Mouse (Mus musculus): ENCODE data around the gene Prr3. TPM values are rescaled to one million over a fixed set of nuclear protein-coding genes. Genes with fewer than 3 reads are reported as not detected.
"Not testable (repeated sequence)": the region's sequence is repeated elsewhere in the genome, so short reads cannot be mapped to it uniquely, and the experiment has no call there.

Prr3 gene
- total RNA-seq, 1 experiment: 13.8 TPM

DNA sequence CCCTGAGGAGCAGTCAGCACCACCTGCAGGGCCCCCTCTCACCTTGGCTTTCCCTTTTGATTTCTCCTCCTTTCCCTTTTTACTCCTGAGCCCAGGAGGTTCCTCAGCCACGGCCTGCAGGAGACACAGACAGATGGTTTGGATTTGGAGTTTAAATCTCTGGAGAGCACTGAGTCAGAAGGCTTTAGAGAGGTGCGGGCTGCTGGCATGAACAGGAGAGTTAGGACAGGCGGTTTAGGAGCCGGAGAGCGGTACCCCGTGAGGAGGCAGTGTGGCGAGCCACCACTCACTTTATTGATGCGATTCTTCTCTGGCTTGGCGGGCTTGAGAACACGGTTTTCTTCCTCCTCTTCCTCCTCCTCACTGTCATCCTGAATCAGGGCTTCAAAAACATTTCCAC, 16.8 kb downstream of the Prr3 start:
- Histone ChIP-seq H3K9me3 (ENCODE audit: control insufficient read depth, insufficient read depth, low read depth, low read length) (no peaks in the 10 kb centered on the region), H3K9ac (ENCODE audit: insufficient read depth, low read depth, low read length, poor library complexity, severe bottlenecking) (no peak overlapping the region), H3K36me3 (ENCODE audit: control insufficient read depth, insufficient read depth, low read length, poor library complexity, severe bottlenecking) (peaks cover 72% of the 10 kb centered on the region), H3K4me1 (ENCODE audit: control insufficient read depth in 2 of 2, insufficient read depth in 2 of 2, low read length in 2 of 2, poor library complexity in 1 of 2) (peaks cover 0 to 12% of the 10 kb centered on the region in 2 experiments; a peak in 1 of 4 replicates), H3K27ac (ENCODE audit: insufficient read depth, low read depth, low read length, poor library complexity, severe bottlenecking) (no peak overlapping the region), H3K4me3 (ENCODE audit: insufficient read depth in 1 of 2, low read depth in 1 of 2, low read length in 2 of 2, poor library complexity in 1 of 2, severe bottlenecking in 1 of 2) (no peak overlapping the region)
- TF ChIP-seq MAFK (IDR thresholded peaks at IDR 0.05; ENCODE audit: insufficient read depth, low read depth, low read length): no peak
- no peak for TF ChIP-seq HCFC1 (IDR thresholded peaks at IDR 0.05; ENCODE audit: borderline replicate concordance, insufficient read depth, low read length)
- no peak for TF ChIP-seq CHD2 (IDR thresholded peaks at IDR 0.05; ENCODE audit: low read depth, low read length)
- TF ChIP-seq ZNF384 (IDR thresholded peaks at IDR 0.05; ENCODE audit: low read depth, low read length): no peak
- in situ Hi-C loops (cut with MboI; ENCODE audit: low sequenced_read_pairs in 2 of 2, unreplicated experiment in 2 of 2): no loop called here
- DNase-seq (ENCODE audit: low read depth, low spot score): no peak

DNA sequence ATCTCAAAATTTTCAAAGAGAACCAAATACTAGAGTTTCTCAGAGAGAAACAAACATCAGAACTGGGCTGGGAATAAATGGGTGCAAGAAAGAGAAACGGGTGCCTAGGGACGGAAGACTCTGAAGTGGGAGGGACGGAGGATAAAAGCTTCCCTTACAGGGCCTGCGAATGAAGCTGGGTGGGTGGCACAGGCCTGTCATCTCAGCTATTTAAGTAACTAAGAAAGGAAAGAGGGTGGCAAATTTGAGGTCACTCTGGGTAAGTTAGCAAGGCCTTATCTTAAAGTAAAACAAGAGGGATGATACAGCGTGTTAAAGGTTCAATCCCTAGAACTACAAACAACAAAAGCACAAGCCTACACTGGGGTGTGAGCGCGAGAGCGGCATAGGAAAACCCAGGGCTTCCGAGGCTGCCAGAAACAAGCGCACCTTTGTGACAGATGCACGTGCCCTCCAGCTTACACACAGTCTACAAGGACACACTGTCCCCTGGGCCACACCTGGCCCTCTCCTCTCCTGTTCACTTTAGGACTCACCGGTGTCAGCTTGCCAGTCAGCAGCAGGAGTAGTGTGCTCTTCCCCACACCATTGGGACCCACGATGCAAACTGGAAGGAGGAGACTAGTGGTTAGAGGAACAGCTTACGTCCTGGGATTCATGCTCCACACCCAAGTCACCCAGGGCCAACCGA, 21.4 kb downstream of the Prr3 start:
- peaks cover 73% of the 10 kb centered on the region for H3K36me3 ChIP-seq (ENCODE audit: control insufficient read depth, insufficient read depth, low read length, poor library complexity, severe bottlenecking)
- no peaks in the 10 kb centered on the region for H3K9me3 ChIP-seq (ENCODE audit: control insufficient read depth, insufficient read depth, low read depth, low read length)
- no peak overlapping the region for H3K27ac ChIP-seq (ENCODE audit: insufficient read depth, low read depth, low read length, poor library complexity, severe bottlenecking)
- in situ Hi-C loops (cut with MboI; ENCODE audit: low sequenced_read_pairs in 2 of 2, unreplicated experiment in 2 of 2): no loop called here
- H3K4me3 ChIP-seq (ENCODE audit: insufficient read depth in 1 of 2, low read depth in 1 of 2, low read length in 2 of 2, poor library complexity in 1 of 2, severe bottlenecking in 1 of 2): no peak overlapping the region
- DNase-seq (ENCODE audit: low read depth, low spot score): no peak
- H3K4me1 ChIP-seq (ENCODE audit: control insufficient read depth in 2 of 2, insufficient read depth in 2 of 2, low read length in 2 of 2, poor library complexity in 1 of 2): peaks cover 0 to 8% of the 10 kb centered on the region in 2 experiments; a peak in 1 of 4 replicates
- H3K9ac ChIP-seq (ENCODE audit: insufficient read depth, low read depth, low read length, poor library complexity, severe bottlenecking): no peak overlapping the region
- TF ChIP-seq ZNF384 (IDR thresholded peaks at IDR 0.05; ENCODE audit: low read depth, low read length) (no peak), CHD2 (IDR thresholded peaks at IDR 0.05; ENCODE audit: low read depth, low read length) (no peak), HCFC1 (IDR thresholded peaks at IDR 0.05; ENCODE audit: borderline replicate concordance, insufficient read depth, low read length) (no peak), MAFK (IDR thresholded peaks at IDR 0.05; ENCODE audit: insufficient read depth, low read depth, low read length) (no peak), ZC3H11A (IDR thresholded peaks at IDR 0.05; ENCODE audit: borderline replicate concordance, low read depth, low read length) (no peak)

DNA sequence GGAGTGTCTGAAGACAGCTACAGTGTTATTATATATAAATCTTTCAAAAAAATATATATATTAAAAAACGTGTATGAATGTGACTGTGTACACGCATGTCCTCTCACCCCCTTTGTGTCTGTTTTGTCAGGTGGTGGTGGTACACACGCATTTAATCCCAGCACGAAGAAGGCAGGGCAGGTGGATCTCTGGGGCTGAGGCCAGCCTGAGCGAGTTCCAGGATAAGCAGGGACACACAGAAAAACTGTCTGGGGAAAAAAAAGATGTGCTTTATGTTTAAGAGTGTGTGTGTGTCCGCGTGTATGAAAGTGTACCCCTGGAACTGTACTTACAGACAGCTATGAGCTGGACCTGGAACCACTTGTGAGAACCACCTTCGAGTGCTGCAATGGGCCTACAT, 25.4 kb downstream of the Prr3 start:
- Histone ChIP-seq H3K27ac (ENCODE audit: insufficient read depth, low read depth, low read length, poor library complexity, severe bottlenecking) (no peak overlapping the region), H3K36me3 (ENCODE audit: control insufficient read depth, insufficient read depth, low read length, poor library complexity, severe bottlenecking) (peaks cover 37% of the 10 kb centered on the region), H3K4me3 (ENCODE audit: insufficient read depth in 1 of 2, low read depth in 1 of 2, low read length in 2 of 2, poor library complexity in 1 of 2, severe bottlenecking in 1 of 2) (no peak overlapping the region), H3K9ac (ENCODE audit: insufficient read depth, low read depth, low read length, poor library complexity, severe bottlenecking) (no peak overlapping the region), H3K9me3 (ENCODE audit: control insufficient read depth, insufficient read depth, low read depth, low read length) (no peaks in the 10 kb centered on the region), H3K4me1 (ENCODE audit: control insufficient read depth in 2 of 2, insufficient read depth in 2 of 2, low read length in 2 of 2, poor library complexity in 1 of 2) (no peaks in the 10 kb centered on the region; a peak in 1 of 4 replicates)
- TF ChIP-seq MAFK (IDR thresholded peaks at IDR 0.05; ENCODE audit: insufficient read depth, low read depth, low read length) (no peak), ZC3H11A (IDR thresholded peaks at IDR 0.05; ENCODE audit: borderline replicate concordance, low read depth, low read length) (no peak)
- no peak for DNase-seq (ENCODE audit: low read depth, low spot score)
- in situ Hi-C loops (cut with MboI; ENCODE audit: low sequenced_read_pairs in 2 of 2, unreplicated experiment in 2 of 2): no loop called here

DNA sequence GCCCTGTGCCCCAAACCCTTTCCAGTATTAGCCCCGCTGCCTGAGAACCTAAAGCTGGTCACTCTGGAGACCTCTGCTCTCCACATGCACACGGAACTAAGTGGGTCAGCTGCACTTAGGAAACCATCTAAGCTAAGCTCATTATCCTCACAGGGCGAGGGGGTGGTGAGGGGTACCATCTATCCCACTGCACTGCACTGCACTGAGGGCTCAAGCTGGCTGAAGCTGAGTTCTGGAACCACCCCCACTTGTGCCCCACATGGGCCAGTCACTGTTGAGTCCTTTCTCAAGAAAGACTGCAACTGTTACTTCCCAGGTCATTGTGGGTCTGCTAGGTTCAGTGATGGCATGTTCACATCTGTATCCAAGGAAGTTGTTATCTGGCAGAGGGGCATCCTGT, 27.5 kb downstream of the Prr3 start:
- H3K36me3 ChIP-seq (ENCODE audit: control insufficient read depth, insufficient read depth, low read length, poor library complexity, severe bottlenecking): peaks cover 15% of the 10 kb centered on the region
- H3K9ac ChIP-seq (ENCODE audit: insufficient read depth, low read depth, low read length, poor library complexity, severe bottlenecking); H3K9me3 ChIP-seq (ENCODE audit: control insufficient read depth, insufficient read depth, low read depth, low read length); H3K27ac ChIP-seq (ENCODE audit: insufficient read depth, low read depth, low read length, poor library complexity, severe bottlenecking); H3K4me3 ChIP-seq (ENCODE audit: insufficient read depth in 1 of 2, low read depth in 1 of 2, low read length in 2 of 2, poor library complexity in 1 of 2, severe bottlenecking in 1 of 2); in situ Hi-C loops (cut with MboI; ENCODE audit: low sequenced_read_pairs in 2 of 2, unreplicated experiment in 2 of 2); H3K4me1 ChIP-seq (ENCODE audit: control insufficient read depth in 2 of 2, insufficient read depth in 2 of 2, low read length in 2 of 2, poor library complexity in 1 of 2); DNase-seq (ENCODE audit: low read depth, low spot score): not testable (repeated sequence)

DNA sequence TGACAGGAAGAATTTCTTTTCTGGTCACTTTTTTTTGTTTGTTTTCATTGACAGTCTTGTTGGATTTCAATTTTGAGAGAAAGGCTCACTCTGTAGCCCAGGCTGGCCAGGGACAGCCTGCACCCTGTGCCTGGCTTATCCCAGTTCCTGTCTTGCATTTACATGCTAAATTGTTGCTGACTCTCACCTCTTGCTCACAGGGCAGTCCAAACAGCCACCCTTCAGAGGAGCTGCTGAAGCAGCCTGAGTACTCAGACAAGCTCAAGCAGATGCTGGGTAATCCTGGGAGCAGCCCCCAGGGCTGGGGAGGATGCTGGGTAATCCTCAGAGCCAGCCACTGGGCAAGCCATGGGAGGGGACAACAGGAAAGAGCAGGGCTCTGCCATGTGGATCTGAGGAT, 29.1 kb downstream of the Prr3 start:
- H3K9me3 ChIP-seq (ENCODE audit: control insufficient read depth, insufficient read depth, low read depth, low read length); in situ Hi-C loops (cut with MboI; ENCODE audit: low sequenced_read_pairs in 2 of 2, unreplicated experiment in 2 of 2); DNase-seq (ENCODE audit: low read depth, low spot score); H3K9ac ChIP-seq (ENCODE audit: insufficient read depth, low read depth, low read length, poor library complexity, severe bottlenecking); H3K4me3 ChIP-seq (ENCODE audit: insufficient read depth in 1 of 2, low read depth in 1 of 2, low read length in 2 of 2, poor library complexity in 1 of 2, severe bottlenecking in 1 of 2); H3K27ac ChIP-seq (ENCODE audit: insufficient read depth, low read depth, low read length, poor library complexity, severe bottlenecking); H3K4me1 ChIP-seq (ENCODE audit: control insufficient read depth in 2 of 2, insufficient read depth in 2 of 2, low read length in 2 of 2, poor library complexity in 1 of 2); H3K36me3 ChIP-seq (ENCODE audit: control insufficient read depth, insufficient read depth, low read length, poor library complexity, severe bottlenecking): not testable (repeated sequence)
